Mouse (Mus musculus) cerebellum, postnatal 10 days (tissue): ENCODE results near the gene Pdia6.

Experiments
- DNase-seq, 2 experiments: peaks; one replicate each; pipeline ENCODE4 v3.0.0; 2021; ENCODE audit warnings: mixed read lengths in 2 of 2

Gene Pdia6

GRCm38 (mm10) chr12:17266673-17266990 is 287 bp downstream of the Pdia6 start:
- no peak for DNase-seq

- DNase-seq, result peak; percentile 34 to 51
Measured at GRCm38 (mm10) chr12:17267316-17267715, 971 bp downstream of the Pdia6 start.

- peak; percentile 73 to 78 for DNase-seq
Measured at GRCm38 (mm10) chr12:17271272-17271671, 4.9 kb downstream of the Pdia6 start.

- no peak for DNase-seq
Measured at GRCm38 (mm10) chr12:17273841-17274240, 7.5 kb downstream of the Pdia6 start.

- no peak for DNase-seq
Measured at GRCm38 (mm10) chr12:17288496-17288895, 22.2 kb downstream of the Pdia6 start.

- no peak for DNase-seq
Measured at GRCm38 (mm10) chr12:17289060-17289459, 22.7 kb downstream of the Pdia6 start.

- DNase-seq, result peak; percentile 23 to 34
Measured at GRCm38 (mm10) chr12:17289913-17290312, 23.6 kb downstream of the Pdia6 start.

- DNase-seq, result no peak
Measured at GRCm38 (mm10) chr12:17290569-17290968, 24.2 kb downstream of the Pdia6 start.

- DNase-seq, result no peak
Measured at GRCm38 (mm10) chr12:17296899-17297298, 30.6 kb downstream of the Pdia6 start.

- DNase-seq, result no peak
Measured at GRCm38 (mm10) chr12:17299902-17300301, 33.6 kb downstream of the Pdia6 start.

GRCm38 (mm10) chr12:17305445-17305844 is 39.1 kb downstream of the Pdia6 start:
- DNase-seq, result peak; percentile 31 to 45

GRCm38 (mm10) chr12:17308246-17308645 is 41.9 kb downstream of the Pdia6 start:
- DNase-seq, result no peak

- no peak for DNase-seq
Measured at GRCm38 (mm10) chr12:17310852-17311839, 44.8 kb downstream of the Pdia6 start.

GRCm38 (mm10) chr12:17316096-17316495 is 49.8 kb downstream of the Pdia6 start:
- no peak for DNase-seq

- no peak for DNase-seq
Measured at GRCm38 (mm10) chr12:17317970-17318369, 51.6 kb downstream of the Pdia6 start.

- no peak for DNase-seq
Measured at GRCm38 (mm10) chr12:17318453-17318852, 52.1 kb downstream of the Pdia6 start.

- DNase-seq, result peak; percentile 12 to 15
Measured at GRCm38 (mm10) chr12:17324549-17325470, 58.5 kb downstream of the Pdia6 start.

GRCm38 (mm10) chr12:17329259-17329658 is 62.9 kb downstream of the Pdia6 start, which contains the start of gene Atp6v1c2:
TSS of gene Atp6v1c2 (minus strand) at chr12:17329359.
- no peak for DNase-seq

- no peak for DNase-seq
Measured at GRCm38 (mm10) chr12:17333459-17333858, 67.1 kb downstream of the Pdia6 start.
